Comparison of ENCODE assay signal across 7 mouse cellular contexts in the genomic region with DNA sequence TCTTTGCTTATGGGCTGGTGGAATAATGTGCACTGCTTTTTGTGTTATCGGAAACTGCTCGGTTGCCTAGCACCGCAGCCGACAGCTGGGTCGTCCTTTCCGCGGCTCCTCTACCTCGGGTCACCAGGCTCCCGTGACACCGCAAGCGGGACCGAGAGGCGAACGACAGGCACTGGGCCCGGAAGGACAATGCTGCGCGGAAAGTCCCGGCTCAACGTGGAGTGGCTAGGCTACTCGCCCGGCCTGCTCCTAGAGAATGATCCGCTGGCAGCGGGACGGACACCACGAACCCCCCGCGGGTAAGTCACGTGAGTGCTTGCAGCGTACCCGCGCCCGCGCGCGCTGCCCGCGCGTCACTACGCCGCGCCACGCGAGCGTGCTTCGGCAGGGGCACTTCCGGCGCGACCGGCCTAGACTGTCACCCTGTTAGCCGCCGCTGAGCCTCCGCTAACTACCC. TPM values are rescaled to one million over a fixed set of nuclear protein-coding genes. Genes with fewer than 3 reads are reported as not detected.
DNase-seq lines count a peak whose midpoint lies in the region; ATAC-seq and TF ChIP-seq lines count a peak whose summit lies in the region.

No protein-coding gene starts in this region.

- H3K4me2 ChIP-seq in embryonic facial prominence, embryonic 12.5 days (replicated peaks), result peak overlapping the region; percentile 44
- peak overlapping the region; percentile 54 for H3K4me2 ChIP-seq in limb, embryonic 12.5 days
- H3K4me2 ChIP-seq in midbrain, embryonic 15.5 days, result peak overlapping the region; percentile 57

- H3K27ac ChIP-seq in embryonic facial prominence, embryonic 12.5 days, result peak overlapping the region; percentile 73
- H3K27ac ChIP-seq in kidney, adult 2 months (ENCODE audit: insufficient read depth, low read depth, low read length), result peak overlapping the region; percentile 91
- H3K27ac ChIP-seq in limb, embryonic 12.5 days, result peak overlapping the region; percentile 83
- H3K27ac ChIP-seq in midbrain, embryonic 15.5 days, result peak overlapping the region; percentile 90
- H3K27ac ChIP-seq in spleen, adult 2 months (ENCODE audit: insufficient read depth, low read length), result peak overlapping the region; percentile 84

- TF ChIP-seq POLR2A in kidney, adult 2 months (IDR thresholded peaks at IDR 0.05; ENCODE audit: low read depth, low read length), result peak; percentile 45
- TF ChIP-seq POLR2A in spleen, adult 2 months (IDR thresholded peaks at IDR 0.05; ENCODE audit: low read depth, low read length), result peak; percentile 9; the same call in 1 of the 2 replicates

- peak overlapping the region; percentile 66 for H3K4me3 ChIP-seq in embryonic facial prominence, embryonic 12.5 days
- H3K4me3 ChIP-seq in kidney, adult 2 months (ENCODE audit: insufficient read depth, low read depth, low read length), result peak overlapping the region; percentile 96
- peak overlapping the region; percentile 63 for H3K4me3 ChIP-seq in limb, embryonic 12.5 days (replicated peaks)
- peak overlapping the region; percentile 69 for H3K4me3 ChIP-seq in midbrain, embryonic 15.5 days
- H3K4me3 ChIP-seq in spleen, adult 2 months (ENCODE audit: extremely low read depth, insufficient read depth, insufficient read length), result peak overlapping the region; percentile 90

- peak; percentile 84 for DNase-seq in adrenal gland, postnatal 25 days
- peak; percentile 87 to 90 for DNase-seq in heart, adult 18-20 months
- DNase-seq in kidney, adult 2 months, result peak; percentile 91
- peak; percentile 67 to 72 for DNase-seq in spleen, adult 2 months (ENCODE audit: low read depth in 1 of 2, low spot score in 2 of 2)

- no peaks in the 10 kb centered on the region for H3K9me3 ChIP-seq in embryonic facial prominence, embryonic 12.5 days
- H3K9me3 ChIP-seq in limb, embryonic 12.5 days, result no peaks in the 10 kb centered on the region
- H3K9me3 ChIP-seq in midbrain, embryonic 15.5 days, result no peaks in the 10 kb centered on the region

- 0 out of 2 replicates have a peak, but pooled peaks cover 3% of the 10 kb centered on the region for H3K27me3 ChIP-seq in embryonic facial prominence, embryonic 12.5 days
- no peaks in the 10 kb centered on the region for H3K27me3 ChIP-seq in kidney, adult 2 months (replicated peaks; ENCODE audit: control insufficient read depth, insufficient read depth, low read length)
- H3K27me3 ChIP-seq in limb, embryonic 12.5 days, result peaks cover 9% of the 10 kb centered on the region
- H3K27me3 ChIP-seq in midbrain, embryonic 15.5 days (replicated peaks), result no peaks in the 10 kb centered on the region
- H3K27me3 ChIP-seq in spleen, adult 2 months (ENCODE audit: control insufficient read depth, insufficient read depth, low read length), result no peaks in the 10 kb centered on the region

- no peak for TF ChIP-seq CTCF in kidney, adult 2 months (conservative IDR thresholded peaks at IDR 0.05; ENCODE audit: insufficient read depth, insufficient read length, low read depth, low read length)
- no peak for TF ChIP-seq CTCF in spleen, adult 2 months (IDR thresholded peaks at IDR 0.05; ENCODE audit: extremely low read depth, insufficient read depth, insufficient read length, insufficient replicate concordance)

- peak; percentile 92 for ATAC-seq in embryonic facial prominence, embryonic 12.5 days (ENCODE audit: insufficient number of reproducible peaks, insufficient read depth, low FRiP score, low TSS enrichment)
- ATAC-seq in limb, embryonic 12.5 days (ENCODE audit: insufficient number of reproducible peaks, insufficient read depth, low FRiP score, low TSS enrichment, low read depth), result peak; percentile 95
- peak; percentile 99 for ATAC-seq in midbrain, embryonic 15.5 days (replicated peaks)

- H3K36me3 ChIP-seq in embryonic facial prominence, embryonic 12.5 days, result no peaks in the 10 kb centered on the region
- no peaks in the 10 kb centered on the region for H3K36me3 ChIP-seq in kidney, adult 2 months (ENCODE audit: control insufficient read depth, insufficient read depth, low read length)
- no peaks in the 10 kb centered on the region for H3K36me3 ChIP-seq in limb, embryonic 12.5 days
- no peaks in the 10 kb centered on the region for H3K36me3 ChIP-seq in midbrain, embryonic 15.5 days (replicated peaks)
- no peaks in the 10 kb centered on the region for H3K36me3 ChIP-seq in spleen, adult 2 months (ENCODE audit: control insufficient read depth, insufficient read depth, low read length)

- H3K4me1 ChIP-seq in embryonic facial prominence, embryonic 12.5 days, result no peaks in the 10 kb centered on the region
- H3K4me1 ChIP-seq in kidney, adult 2 months (ENCODE audit: control insufficient read depth, insufficient read depth, low read length), result no peaks in the 10 kb centered on the region
- H3K4me1 ChIP-seq in limb, embryonic 12.5 days (replicated peaks), result no peaks in the 10 kb centered on the region
- peaks cover 8% of the 10 kb centered on the region; the same call in 1 of the 2 replicates for H3K4me1 ChIP-seq in midbrain, embryonic 15.5 days
- no peaks in the 10 kb centered on the region for H3K4me1 ChIP-seq in spleen, adult 2 months (ENCODE audit: control insufficient read depth, insufficient read depth, insufficient read length)

- peak overlapping the region; percentile 75 for H3K9ac ChIP-seq in embryonic facial prominence, embryonic 12.5 days
- peak overlapping the region; percentile 72 for H3K9ac ChIP-seq in limb, embryonic 12.5 days (replicated peaks)
- H3K9ac ChIP-seq in midbrain, embryonic 15.5 days, result peak overlapping the region; percentile 73

- WGBS in embryonic facial prominence, embryonic 12.5 days, result 23% methylated on average over 52 of the region's 52 CpGs
- WGBS in kidney, adult 2 months, result 5% methylated on average over 44 of the region's 52 CpGs
- WGBS in limb, embryonic 12.5 days, result 17% methylated on average over 52 of the region's 52 CpGs
- WGBS in midbrain, embryonic 15.5 days, result 20% methylated on average over 52 of the region's 52 CpGs
- 19% methylated on average over 52 of the region's 52 CpGs for WGBS in spleen, adult 2 months

RNA-seq across cellular contexts. Expression of gene Vma21, which starts 0.7 kb away (rescaled TPM):
- total RNA-seq in adrenal gland, postnatal 25 days (2021), result 35.4 and 38.6 TPM in 2 replicates
- 44.7 and 46.9 TPM in 2 replicates for polyA plus RNA-seq in embryonic facial prominence, embryonic 12.5 days (2016; fragmentation: Nextera tagmentation; extraction: Ambion mirVana)
- 10 to 100 TPM; 14.2 to 17.7 TPM for total RNA-seq in heart, adult 18-20 months (2021)
- 3.9 and 6.3 TPM in 2 replicates for polyA plus RNA-seq in kidney, adult 2 months (2012; rRNA removed)
- 38.6 and 41.1 TPM in 2 replicates for polyA plus RNA-seq in limb, embryonic 12.5 days (2016; fragmentation: Nextera tagmentation; extraction: Ambion mirVana)
- 47.5 and 50.4 TPM in 2 replicates for polyA plus RNA-seq in midbrain, embryonic 15.5 days (2015; fragmentation: Nextera tagmentation; extraction: Ambion mirVana)
- 1.1 and 1.3 TPM in 2 replicates for polyA plus RNA-seq in spleen, adult 2 months (2012; rRNA removed)

Comparison
In these comparisons a context has a peak if more than half of its experiments do, and no peak if none do; other contexts are left out.
1. Peak in every context shown above with its lines: DNase-seq, ATAC-seq, H3K4me3 ChIP-seq and H3K27ac ChIP-seq.